Mouse (Mus musculus) mouse embryonic stem cell (cell line): Measurements from ENCODE around the gene Luzp1.

Source experiments
- in situ Hi-C, 2 experiments: fragments of 300-500 bp; cut with MboI; formaldehyde crosslinking; loops; 1 replicate in 1 of 2; 3 replicates in 1 of 2; pipeline ENCODE4 v1.14.3; 2019 to 2020; ENCODE audit warnings: low sequenced_read_pairs in 2 of 2, low pct_unique_long_range_greater_than_20kb in 1 of 2, mixed read lengths in 1 of 2; ENCODE audit not compliant: unreplicated experiment in 1 of 2

The Luzp1 gene

GRCm38 (mm10) chr4:136469371-136469903 is at the start of gene Luzp1:
Gene Luzp1 (plus strand): TSS chr4:136469761.
- in situ Hi-C loops, result no loop called here

DNA sequence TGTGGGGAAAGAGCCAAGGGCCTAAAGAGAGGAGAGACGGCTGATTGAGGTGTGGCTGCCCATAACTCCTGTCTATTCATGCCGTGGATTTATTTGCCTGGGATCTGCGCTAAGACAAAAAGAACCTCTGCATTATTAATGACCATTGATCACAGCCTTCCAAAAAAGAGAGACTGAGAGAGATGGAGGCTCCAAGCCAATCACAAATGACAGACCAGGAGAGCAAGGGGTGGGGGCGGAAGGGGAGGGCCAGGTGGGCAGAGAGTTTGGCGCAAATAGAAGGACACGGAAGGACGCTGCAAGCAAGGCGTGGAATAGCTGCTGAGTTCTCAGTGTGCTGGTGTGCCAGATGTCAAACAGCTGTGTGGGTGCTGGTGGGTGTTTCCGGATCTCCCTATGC is 46.3 kb upstream of the Luzp1 start, which contains the start of gene Htr1d:
TSS of gene Htr1d (plus strand) at position 301 of the 400 bp plus-strand sequence.
- in situ Hi-C loops, result no loop called here

GRCm38 (mm10) chr4:136424120-136424999 is 45.2 kb upstream of the Luzp1 start:
- in situ Hi-C loops, result no loop called here

- in situ Hi-C loops, result no loop called here
Measured at GRCm38 (mm10) chr4:136425000-136425288, 44.6 kb upstream of the Luzp1 start.

DNA sequence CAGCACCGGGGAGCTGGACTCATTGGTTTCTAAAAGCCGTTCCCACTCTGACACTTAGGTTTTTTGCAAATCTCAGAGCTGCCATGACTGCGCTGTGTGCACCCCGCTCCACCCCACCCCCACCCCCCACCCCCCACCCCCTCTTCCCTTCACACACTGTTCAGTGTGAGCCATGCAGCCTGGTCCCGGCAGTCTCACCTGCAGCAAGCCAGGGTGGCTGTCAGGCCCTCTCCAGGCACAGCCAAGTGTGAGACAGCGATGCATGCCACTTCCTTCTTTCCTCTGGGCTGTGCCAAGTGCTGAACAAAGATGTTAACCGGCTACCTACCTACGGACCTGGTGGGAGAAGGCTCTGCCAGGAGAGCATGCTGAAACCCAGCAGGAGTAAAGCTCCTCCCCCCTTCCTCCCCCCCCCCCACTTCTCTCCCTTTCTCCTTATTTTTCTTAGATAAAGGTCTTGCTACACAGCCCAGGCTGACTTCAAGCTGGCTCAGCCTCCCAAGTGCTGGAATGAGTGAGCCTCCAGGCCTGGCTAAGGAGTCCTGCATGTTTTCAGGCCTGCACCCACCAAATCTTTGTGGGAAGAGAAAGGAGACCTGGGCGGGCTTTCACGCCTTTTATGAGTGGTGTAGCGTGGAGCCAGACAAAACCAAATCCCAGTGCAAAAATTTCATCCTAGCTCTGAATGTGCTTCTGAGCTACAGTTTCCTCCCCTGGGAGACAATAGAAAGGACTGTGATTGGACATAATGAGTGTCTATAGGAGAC is 38.8 kb upstream of the Luzp1 start:
- in situ Hi-C loops, result no loop called here

- in situ Hi-C loops, result no loop called here
Measured at GRCm38 (mm10) chr4:136431376-136431693, 38.2 kb upstream of the Luzp1 start.

GRCm38 (mm10) chr4:136434029-136434428 is 35.5 kb upstream of the Luzp1 start:
- in situ Hi-C loops, result no loop called here

GRCm38 (mm10) chr4:136439106-136439505 is 30.5 kb upstream of the Luzp1 start:
- in situ Hi-C loops, result no loop called here

DNA sequence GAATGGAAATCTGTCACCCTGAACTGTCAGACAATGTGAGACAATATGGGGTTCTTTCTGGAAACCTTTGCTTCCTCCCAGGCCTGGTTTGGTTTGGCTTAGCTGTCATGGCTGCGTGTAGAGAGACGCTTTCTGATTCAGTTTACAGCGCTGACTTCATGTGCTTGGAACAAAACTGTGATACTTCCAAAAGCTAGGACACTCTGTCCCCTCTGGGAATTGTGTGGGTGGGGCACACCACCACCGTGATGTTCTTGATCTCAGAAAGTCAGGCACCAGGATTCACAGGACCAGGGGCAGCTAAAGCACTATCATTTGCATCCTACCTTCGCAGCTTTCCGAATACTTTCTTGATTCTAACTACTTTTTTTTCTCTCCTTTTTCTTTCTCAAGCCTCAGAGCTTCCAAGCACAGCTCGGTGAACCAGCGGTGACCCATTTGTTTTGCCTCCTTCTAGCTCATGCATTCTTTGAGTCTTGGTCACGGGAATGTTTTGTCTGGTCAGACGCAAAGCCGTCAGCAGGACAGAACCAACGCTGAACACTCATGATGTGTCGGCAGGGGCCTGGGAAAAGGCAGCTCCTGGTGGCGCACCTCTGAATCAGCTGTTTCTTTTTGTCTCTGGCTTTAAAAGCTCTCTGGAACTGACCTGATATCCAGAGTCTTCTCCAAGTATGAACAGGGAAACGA is 28.1 kb upstream of the Luzp1 start:
- in situ Hi-C loops, result no loop called here

DNA sequence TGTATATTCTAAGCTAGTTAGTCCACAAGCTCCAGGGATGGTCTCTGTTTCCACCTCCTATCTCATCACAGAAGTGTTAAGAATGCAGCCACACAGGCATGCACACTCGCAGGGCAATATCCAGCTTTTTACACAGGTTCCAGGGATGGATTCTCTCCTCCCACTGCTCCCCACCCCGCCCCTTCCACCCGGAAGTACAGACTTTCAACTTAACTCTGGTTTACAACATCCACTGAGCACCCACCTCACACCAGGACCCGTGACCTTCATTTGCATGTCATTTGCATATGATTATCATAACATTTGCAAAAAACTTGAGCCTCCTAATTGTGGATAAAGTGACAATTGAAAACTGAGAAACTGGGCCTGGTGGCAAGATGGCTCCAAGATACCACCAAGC is 25.0 kb upstream of the Luzp1 start:
- in situ Hi-C loops, result no loop called here

GRCm38 (mm10) chr4:136449795-136450194 is 19.8 kb upstream of the Luzp1 start:
- in situ Hi-C loops, result no loop called here

DNA sequence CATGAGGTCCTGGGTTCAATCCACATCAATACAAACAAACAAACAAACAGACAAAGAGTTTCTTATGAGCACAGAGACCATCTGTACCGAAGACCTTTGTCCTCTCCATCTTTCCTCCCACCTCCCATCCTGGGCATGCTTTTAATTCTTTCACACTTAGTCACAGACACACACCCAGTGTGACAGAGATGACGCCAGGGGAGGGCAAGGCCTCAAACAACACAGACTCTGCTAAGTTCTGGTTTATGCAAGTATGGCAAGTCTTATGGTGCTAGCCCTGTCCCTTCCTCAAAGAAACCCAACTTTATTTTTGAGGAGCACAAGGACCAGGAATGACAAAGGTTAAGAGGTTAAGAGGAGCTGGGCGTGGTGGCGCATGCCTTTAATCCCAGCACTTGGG is 19.3 kb upstream of the Luzp1 start:
- in situ Hi-C loops, result no loop called here

GRCm38 (mm10) chr4:136451564-136451963 is 18.0 kb upstream of the Luzp1 start:
- in situ Hi-C loops, result no loop called here

- in situ Hi-C loops, result no loop called here
Measured at GRCm38 (mm10) chr4:136452286-136452685, 17.3 kb upstream of the Luzp1 start.

DNA sequence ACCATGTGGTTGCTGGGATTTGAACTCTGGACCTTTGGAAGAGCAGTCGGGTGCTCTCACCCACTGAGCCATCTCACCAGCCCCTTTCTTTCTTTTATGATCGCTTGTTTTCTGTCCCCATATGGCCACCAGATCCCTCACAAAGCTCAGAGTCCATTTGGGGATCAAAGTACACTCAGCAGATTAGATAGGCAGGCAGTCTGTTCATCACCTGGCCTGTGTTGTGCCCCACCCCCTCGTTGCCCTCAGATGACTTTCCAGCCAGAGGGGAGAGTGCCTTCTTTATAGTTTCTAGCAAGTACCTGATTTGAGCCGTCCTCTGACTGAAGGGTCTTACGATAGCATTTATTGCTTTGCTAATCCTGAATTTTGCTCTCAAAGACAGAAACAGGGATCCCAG is 16.8 kb upstream of the Luzp1 start:
- in situ Hi-C loops, result no loop called here

DNA sequence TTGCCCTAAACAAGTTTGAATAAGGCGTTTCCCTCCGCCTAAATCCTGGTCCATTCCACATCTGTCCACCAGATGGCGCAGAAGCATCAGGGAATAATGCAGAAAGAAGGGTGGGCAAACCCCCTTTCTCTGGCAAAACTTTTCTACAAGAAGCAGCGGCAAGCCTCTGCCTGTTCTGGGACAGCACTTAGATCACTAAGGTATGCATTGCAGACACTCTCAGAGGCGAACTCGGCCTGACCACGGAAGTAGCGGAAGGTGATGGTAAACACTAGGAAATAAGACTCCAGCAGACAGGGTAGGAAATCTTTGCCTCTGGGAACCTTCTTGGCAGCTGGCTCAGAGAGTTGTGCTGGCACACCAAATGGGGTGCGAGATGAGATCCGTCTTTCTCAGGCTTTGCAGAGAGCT is 14.7 kb upstream of the Luzp1 start:
- in situ Hi-C loops, result loop anchor here in 1 of 2 experiments (5.0 kb wide), 1 partner anchor 162 kb away; no protein-coding TSS in a partner anchor

DNA sequence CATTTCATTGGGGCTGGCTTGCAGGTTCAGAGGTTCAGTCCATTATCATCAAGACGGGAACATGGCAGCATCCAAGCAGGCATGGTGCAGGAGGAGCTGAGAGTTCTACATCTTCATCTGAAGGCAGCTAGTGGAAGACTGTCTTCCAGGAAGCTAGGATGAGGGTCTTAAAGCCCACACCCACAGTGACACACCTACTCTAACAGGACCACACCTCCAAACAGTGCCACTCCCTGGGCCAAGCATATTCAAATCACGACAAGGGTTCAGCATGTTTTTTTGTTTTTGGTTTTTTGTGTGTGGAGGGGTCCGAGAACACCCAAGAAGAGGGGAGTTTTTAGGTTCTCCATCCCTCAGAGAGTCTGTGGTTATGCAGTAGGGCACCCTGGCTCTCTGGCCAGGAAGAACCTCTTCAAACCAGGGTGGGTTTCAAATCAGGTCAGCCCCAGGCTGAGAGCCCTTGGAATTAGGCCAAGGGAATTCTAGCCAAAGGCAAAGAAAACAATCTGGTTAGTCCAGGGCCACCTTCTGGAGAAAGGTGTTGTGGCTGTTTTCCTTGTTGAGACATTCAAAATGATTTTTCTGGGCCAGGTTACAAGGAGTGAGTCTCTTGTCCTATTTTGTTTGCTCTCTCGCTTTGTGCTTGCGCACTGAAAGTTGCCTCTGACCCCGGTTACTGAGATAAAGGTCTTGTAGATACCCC is 12.9 kb upstream of the Luzp1 start:
- in situ Hi-C loops, result loop anchor here in 1 of 2 experiments (5.0 kb wide), 1 partner anchor 161 kb away; no protein-coding TSS in a partner anchor

- in situ Hi-C loops, result loop anchor here in 1 of 2 experiments (5.0 kb wide), 1 partner anchor 159 kb away; no protein-coding TSS in a partner anchor
Measured at GRCm38 (mm10) chr4:136458276-136458675, 11.3 kb upstream of the Luzp1 start.
